Mouse (Mus musculus) embryo, embryonic 10.5 days (tissue): ENCODE results near the gene Vrtn.

Source experiments
- DNase-seq: peaks from one replicate; pipeline ENCODE4 v3.0.0-alpha.2; 2015; ENCODE audit warnings: low spot score

Gene Vrtn

GRCm38 (mm10) chr12:84687531-84687930, 46.7 kb downstream of the Vrtn start:
- no peak for DNase-seq

- no peak for DNase-seq
Observed at GRCm38 (mm10) chr12:84689051-84689450, 48.2 kb downstream of the Vrtn start.

GRCm38 (mm10) chr12:84691347-84691746, 50.5 kb downstream of the Vrtn start:
- no peak for DNase-seq

GRCm38 (mm10) chr12:84692141-84692540, 51.3 kb downstream of the Vrtn start:
- no peak for DNase-seq

DNA sequence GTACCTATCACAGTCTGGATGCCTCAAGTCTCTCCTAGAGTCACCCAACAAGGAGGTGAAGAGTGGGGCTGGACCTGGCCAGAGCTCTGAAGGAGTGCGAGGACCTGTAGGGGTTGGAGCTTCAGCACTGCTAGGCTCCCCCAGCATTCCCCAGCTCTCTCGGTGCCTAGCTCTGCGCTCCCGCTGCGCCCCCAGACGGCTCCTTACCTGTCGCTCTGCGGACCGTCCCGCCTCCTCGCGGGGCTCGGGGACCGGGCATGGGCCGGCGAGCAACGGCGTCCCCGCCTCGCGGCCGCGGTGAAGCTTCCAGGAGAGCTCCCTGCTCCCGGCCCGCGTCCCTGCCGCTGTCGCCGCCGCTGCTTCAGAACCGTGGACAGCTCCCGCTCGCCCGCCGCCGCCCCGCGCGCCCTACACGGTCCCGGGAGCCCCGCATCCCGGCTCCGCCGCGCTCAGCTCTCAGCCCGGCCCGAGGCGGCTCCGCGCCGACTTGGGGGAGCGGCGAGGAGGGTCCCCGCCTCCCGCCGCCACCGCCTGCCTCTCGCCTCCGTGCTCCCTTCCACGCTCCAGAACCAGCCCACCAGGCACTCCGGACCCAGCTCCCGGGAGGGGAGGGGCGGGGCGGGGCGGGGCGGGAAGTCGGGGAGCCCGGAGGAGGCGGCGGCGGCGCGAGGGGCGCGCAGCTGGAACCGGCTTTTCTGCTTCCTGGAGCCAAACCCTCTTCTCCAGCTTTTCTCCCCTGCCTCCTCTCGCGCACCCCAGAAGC, 57.7 kb downstream of the Vrtn start, which contains the start of gene Syndig1l:
Gene Syndig1l, minus strand, starts transcription at position 513 of the 763 bp plus-strand sequence.
- DNase-seq, result peak; percentile 78
